In genomic region chr17:28081385-28081784, GRCm38 (mm10) we compare ENCODE assay signal across 9 mouse cellular contexts. TPM values are rescaled to one million over a fixed set of nuclear protein-coding genes. Genes with fewer than 3 reads are reported as not detected.
DNase-seq lines count a peak whose midpoint lies in the region; ATAC-seq lines count a peak whose summit lies in the region.
"Had no signal": no experiment of that assay in that cellular context is flagged by ENCODE, and none has a peak within 500 bp of the region (broad histone marks: within the 10 kb centered on the region; RNA-seq: fewer than 3 reads in every experiment).

No protein-coding gene starts in this region.

- no peaks in the 10 kb centered on the region; the same call in 1 of the 2 replicates for H3K9me3 ChIP-seq in kidney, embryonic 14.5 days (ENCODE audit: control insufficient read depth, low read length)
- H3K9me3 ChIP-seq: neural tube, embryonic 13.5 days had no signal

- DNase-seq in kidney, adult 18-20 months = peak; percentile 60
- DNase-seq in 3T3-L1 (ENCODE audit: low read depth, low spot score) = peak; percentile 15
- peak; percentile 35 to 49 for DNase-seq in CD8-positive naive resting alpha-beta T cell, adult 2 months (ENCODE audit: low read depth in 2 of 2, low spot score in 2 of 2)
- peak; percentile 56 to 75 for DNase-seq in cerebellum, postnatal 14 days
- DNase-seq in mesoderm, embryonic 11.5 days (ENCODE audit: low read depth, low spot score) = peak; percentile 57

- no peak for ATAC-seq in kidney, embryonic 14.5 days (ENCODE audit: low FRiP score, low TSS enrichment)
- no peak for ATAC-seq in monocyte, adult 5-6 weeks (replicated peaks; ENCODE audit: insufficient number of reproducible peaks, low FRiP score, low TSS enrichment, poor library complexity, severe bottlenecking)
- no peak for ATAC-seq in frontal cortex, adult (ENCODE audit: low TSS enrichment)

- H3K27me3 ChIP-seq in kidney, embryonic 14.5 days (ENCODE audit: control insufficient read depth, insufficient read depth, low read length) = no peaks in the 10 kb centered on the region
- H3K27me3 ChIP-seq: neural tube, embryonic 13.5 days had no signal

- peaks cover 6% of the 10 kb centered on the region; the same call in 1 of the 2 replicates for H3K4me1 ChIP-seq in kidney, embryonic 14.5 days (ENCODE audit: control insufficient read depth, insufficient read depth, low read length)

- H3K27ac ChIP-seq in kidney, embryonic 14.5 days (ENCODE audit: low read depth, low read length) = no peak overlapping the region
- H3K27ac ChIP-seq: neural tube, embryonic 13.5 days had no signal

- 58% methylated on average over 9 of the region's 9 CpGs for WGBS in kidney, embryonic 14.5 days

- no peaks in the 10 kb centered on the region for H3K36me3 ChIP-seq in kidney, embryonic 14.5 days (ENCODE audit: control insufficient read depth, insufficient read depth, low read length)
- H3K36me3 ChIP-seq: neural tube, embryonic 13.5 days had no signal

- no peak overlapping the region for H3K4me3 ChIP-seq in kidney, embryonic 14.5 days (ENCODE audit: low read length)

- no peak overlapping the region for H3K9ac ChIP-seq in kidney, embryonic 14.5 days (ENCODE audit: low read depth, low read length)
- H3K9ac ChIP-seq: neural tube, embryonic 13.5 days had no signal

- no peak overlapping the region for H3K4me2 ChIP-seq in kidney, embryonic 14.5 days (replicated peaks; ENCODE audit: low read depth, low read length)

RNA-seq across cellular contexts. Expression of gene Tcp11, which starts 0.9 kb away (rescaled TPM):
- polyA plus RNA-seq in kidney, embryonic 14.5 days (2014; fragmentation: Nextera tagmentation; extraction: Ambion mirVana) = 4.9 and 5.8 TPM in 2 replicates
- total RNA-seq in monocyte, adult 5-6 weeks (2017) = 1.6 to 2.7 TPM (median 2.3 TPM) in 3 replicates

Comparison
In these comparisons a context has a peak if more than half of its experiments do, and no peak if none do; other contexts are left out.
1. DNase-seq: peak in every context shown above with its lines; median percentile 66 in cerebellum, postnatal 14 days; 60 in kidney, adult 18-20 months; 57 in mesoderm, embryonic 11.5 days; 42 in CD8-positive naive resting alpha-beta T cell, adult 2 months; 15 in 3T3-L1.